Mouse (Mus musculus): ENCODE data around the gene Pyroxd2. TPM values are rescaled to one million over a fixed set of nuclear protein-coding genes. Genes with fewer than 3 reads are reported as not detected.

Gene Pyroxd2
- polyA plus RNA-seq, 1 experiment from 2014 or later: 13.8 TPM

DNA sequence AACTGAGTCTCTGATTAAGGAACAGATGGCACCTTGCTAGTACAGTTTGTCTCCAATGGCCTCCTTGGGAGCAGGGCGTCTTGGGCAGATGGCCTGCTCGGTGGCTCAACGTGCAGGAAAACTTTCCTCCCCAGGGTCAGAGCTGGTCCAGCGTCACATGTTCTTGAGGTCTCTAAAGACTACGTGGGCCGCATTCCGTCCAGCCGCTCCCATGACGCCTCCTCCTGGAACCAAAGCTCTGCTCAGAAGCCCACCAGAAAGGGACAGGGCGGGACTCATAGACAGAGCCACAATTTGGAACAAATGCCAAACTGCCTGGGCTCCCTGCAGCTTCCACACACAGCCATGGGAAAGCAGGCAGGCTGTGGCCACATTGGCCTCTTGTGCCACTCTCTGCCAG, 25.8 kb downstream of the Pyroxd2 start:
- Histone ChIP-seq H3K9me3 (ENCODE audit: control insufficient read depth) (no peaks in the 10 kb centered on the region), H3K27me3 (replicated peaks; ENCODE audit: control insufficient read depth, insufficient read depth, low read length) (no peaks in the 10 kb centered on the region), H3K36me3 (ENCODE audit: control insufficient read depth, insufficient read depth) (no peaks in the 10 kb centered on the region; the same call in 1 of the 2 replicates), H3K4me2 (replicated peaks; ENCODE audit: low read depth) (no peak overlapping the region), H3K27ac (ENCODE audit: low read depth, low read length) (no peak overlapping the region), H3K4me3 (ENCODE audit: low read depth, low read length) (no peak overlapping the region), H3K4me1 (replicated peaks; ENCODE audit: control insufficient read depth, insufficient read depth, low read length) (0 out of 2 replicates have a peak, but pooled peaks cover 4% of the 10 kb centered on the region), H3K9ac (ENCODE audit: low read depth, low read length) (no peak overlapping the region)
- 92% methylated on average over 10 of the region's 10 CpGs for WGBS
- ATAC-seq: no peak
- TF ChIP-seq CTCF (IDR thresholded peaks at IDR 0.05; ENCODE audit: low read depth): no peak

DNA sequence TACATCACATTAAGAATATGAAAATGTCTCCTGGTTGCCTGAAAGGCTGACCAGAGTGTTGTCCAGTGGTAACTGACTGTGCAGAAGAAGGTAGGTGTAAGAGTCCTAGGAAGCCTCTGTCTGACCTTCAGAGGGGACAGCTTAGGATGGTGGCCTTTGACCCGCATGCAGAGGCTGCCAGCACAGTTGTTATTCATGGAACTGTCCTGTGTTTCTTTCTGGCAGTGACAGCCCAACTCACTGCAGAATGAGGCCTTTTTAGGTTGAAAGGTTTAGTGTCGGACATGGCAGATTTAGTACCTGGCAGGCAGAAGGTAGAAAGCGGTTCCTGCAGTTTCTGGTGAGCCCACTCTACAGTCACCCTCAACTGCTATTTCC, 26.6 kb downstream of the Pyroxd2 start:
- 0 out of 2 replicates have a peak, but pooled peaks cover 4% of the 10 kb centered on the region for H3K4me1 ChIP-seq (replicated peaks; ENCODE audit: control insufficient read depth, insufficient read depth, low read length)
- no peaks in the 10 kb centered on the region for H3K36me3 ChIP-seq (ENCODE audit: control insufficient read depth, insufficient read depth)
- no peak for TF ChIP-seq CTCF (IDR thresholded peaks at IDR 0.05; ENCODE audit: low read depth)
- no peak overlapping the region for H3K4me3 ChIP-seq (ENCODE audit: low read depth, low read length)
- H3K4me2 ChIP-seq (replicated peaks; ENCODE audit: low read depth): no peak overlapping the region
- H3K27me3 ChIP-seq (replicated peaks; ENCODE audit: control insufficient read depth, insufficient read depth, low read length): no peaks in the 10 kb centered on the region
- 88% methylated on average over 3 of the region's 3 CpGs for WGBS
- ATAC-seq: no peak
- H3K9me3 ChIP-seq (ENCODE audit: control insufficient read depth): no peaks in the 10 kb centered on the region
- no peak overlapping the region for H3K9ac ChIP-seq (ENCODE audit: low read depth, low read length)
- H3K27ac ChIP-seq (ENCODE audit: low read depth, low read length): no peak overlapping the region; the same call in 1 of the 2 replicates

GRCm38 (mm10) chr19:42725056-42725972, 27.3 kb downstream of the Pyroxd2 start:
- 37% methylated on average over 16 of the region's 16 CpGs for WGBS
- H3K9ac ChIP-seq (ENCODE audit: low read depth, low read length): no peak overlapping the region
- H3K4me2 ChIP-seq (replicated peaks; ENCODE audit: low read depth): no peak overlapping the region
- H3K27me3 ChIP-seq (replicated peaks; ENCODE audit: control insufficient read depth, insufficient read depth, low read length): no peaks in the 10 kb centered on the region
- H3K4me3 ChIP-seq (ENCODE audit: low read depth, low read length): no peak overlapping the region
- ATAC-seq: peak; percentile 52; the same call in 1 of the 2 replicates
- no peaks in the 10 kb centered on the region for H3K36me3 ChIP-seq (ENCODE audit: control insufficient read depth, insufficient read depth)
- no peak overlapping the region for H3K27ac ChIP-seq (ENCODE audit: low read depth, low read length)
- H3K9me3 ChIP-seq (ENCODE audit: control insufficient read depth): no peaks in the 10 kb centered on the region
- 0 out of 2 replicates have a peak, but pooled peaks cover 4% of the 10 kb centered on the region for H3K4me1 ChIP-seq (replicated peaks; ENCODE audit: control insufficient read depth, insufficient read depth, low read length)
- no peak for TF ChIP-seq CTCF (IDR thresholded peaks at IDR 0.05; ENCODE audit: low read depth)

- H3K9me3 ChIP-seq (ENCODE audit: control insufficient read depth): no peaks in the 10 kb centered on the region
- H3K4me2 ChIP-seq (replicated peaks; ENCODE audit: low read depth): no peak overlapping the region
- no peaks in the 10 kb centered on the region for H3K36me3 ChIP-seq (ENCODE audit: control insufficient read depth, insufficient read depth)
- no peak overlapping the region for H3K27ac ChIP-seq (ENCODE audit: low read depth, low read length)
- peak; percentile 73 for TF ChIP-seq CTCF (IDR thresholded peaks at IDR 0.05; ENCODE audit: low read depth)
- H3K27me3 ChIP-seq (replicated peaks; ENCODE audit: control insufficient read depth, insufficient read depth, low read length): no peaks in the 10 kb centered on the region
- 0 out of 2 replicates have a peak, but pooled peaks cover 4% of the 10 kb centered on the region for H3K4me1 ChIP-seq (replicated peaks; ENCODE audit: control insufficient read depth, insufficient read depth, low read length)
- WGBS: 46% methylated on average over 6 of the region's 6 CpGs
- no peak overlapping the region for H3K9ac ChIP-seq (ENCODE audit: low read depth, low read length)
- ATAC-seq: peak; percentile 60
- no peak overlapping the region for H3K4me3 ChIP-seq (ENCODE audit: low read depth, low read length)
Observed at GRCm38 (mm10) chr19:42723302-42723701, 29.3 kb downstream of the Pyroxd2 start.

DNA sequence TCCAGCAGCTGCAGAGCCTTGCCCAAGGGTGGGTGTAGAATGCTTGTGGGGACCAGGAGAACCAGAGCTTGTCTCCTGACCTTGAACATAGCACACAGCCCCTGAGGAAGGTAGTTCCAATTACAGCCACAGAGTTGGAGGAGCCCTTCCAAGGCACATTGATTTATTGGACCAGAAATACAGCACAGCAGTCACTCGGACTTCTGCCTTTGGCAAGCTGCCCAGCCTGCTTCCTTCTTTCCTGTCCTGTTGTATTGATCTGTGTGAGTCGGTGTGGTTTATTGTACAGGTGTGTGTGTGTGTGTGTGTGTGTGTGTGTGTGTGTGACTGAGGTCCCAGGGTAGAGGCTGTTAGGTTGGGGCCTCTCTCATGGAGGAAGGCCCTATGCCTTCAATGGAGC, 30.1 kb downstream of the Pyroxd2 start:
- Histone ChIP-seq H3K27ac (ENCODE audit: low read depth, low read length) (no peak overlapping the region), H3K4me2 (replicated peaks; ENCODE audit: low read depth) (no peak overlapping the region)
- 0% methylated on average over 2 of the region's 2 CpGs for WGBS

DNA sequence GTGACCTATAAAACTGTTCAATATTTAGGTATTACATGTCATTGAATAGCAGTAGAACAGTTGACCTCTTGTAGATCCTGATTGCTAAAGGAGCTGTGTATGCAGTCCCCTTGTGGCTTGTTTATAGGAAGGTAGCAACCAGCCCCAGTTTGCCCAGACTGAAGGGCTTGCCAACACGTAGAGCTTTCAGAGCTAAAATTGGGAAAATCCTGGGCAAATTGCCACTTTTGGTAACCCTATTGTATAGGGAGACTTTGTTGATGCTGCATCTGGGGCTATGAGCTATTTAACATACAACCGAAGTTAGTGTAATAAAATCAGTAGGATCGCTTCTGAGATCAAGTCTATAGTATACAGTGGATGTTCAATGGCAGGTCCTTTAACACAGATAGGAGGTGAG, 34.5 kb downstream of the Pyroxd2 start:
- no peaks in the 10 kb centered on the region for H3K27me3 ChIP-seq (replicated peaks; ENCODE audit: control insufficient read depth, insufficient read depth, low read length)
- no peak overlapping the region for H3K4me2 ChIP-seq (replicated peaks; ENCODE audit: low read depth)
- H3K9ac ChIP-seq (ENCODE audit: low read depth, low read length): no peak overlapping the region
- H3K36me3 ChIP-seq (ENCODE audit: control insufficient read depth, insufficient read depth): no peaks in the 10 kb centered on the region
- WGBS: 83% methylated on average over 3 of the region's 3 CpGs
- H3K27ac ChIP-seq (ENCODE audit: low read depth, low read length): no peak overlapping the region
- H3K9me3 ChIP-seq (ENCODE audit: control insufficient read depth): no peaks in the 10 kb centered on the region
- H3K4me1 ChIP-seq (replicated peaks; ENCODE audit: control insufficient read depth, insufficient read depth, low read length): 0 out of 2 replicates have a peak, but pooled peaks cover 4% of the 10 kb centered on the region
- no peak overlapping the region for H3K4me3 ChIP-seq (ENCODE audit: low read depth, low read length)
- TF ChIP-seq CTCF (IDR thresholded peaks at IDR 0.05; ENCODE audit: low read depth): no peak
- ATAC-seq: no peak

More for the DNA sequence above, 30.1 kb downstream of the Pyroxd2 start:
- Histone ChIP-seq H3K4me1 (replicated peaks; ENCODE audit: control insufficient read depth, insufficient read depth, low read length) (0 out of 2 replicates have a peak, but pooled peaks cover 4% of the 10 kb centered on the region), H3K9ac (ENCODE audit: low read depth, low read length) (no peak overlapping the region), H3K4me3 (ENCODE audit: low read depth, low read length) (no peak overlapping the region), H3K27me3 (replicated peaks; ENCODE audit: control insufficient read depth, insufficient read depth, low read length) (no peaks in the 10 kb centered on the region), H3K36me3 (ENCODE audit: control insufficient read depth, insufficient read depth) (no peaks in the 10 kb centered on the region), H3K9me3 (ENCODE audit: control insufficient read depth) (no peaks in the 10 kb centered on the region)
- ATAC-seq: peak; percentile 71
- TF ChIP-seq CTCF (IDR thresholded peaks at IDR 0.05; ENCODE audit: low read depth): peak; percentile 21

Measured in intestine, postnatal 0 days (tissue).